Mouse (Mus musculus): ENCODE results near the gene Slc2a1.

The Slc2a1 gene

DNA sequence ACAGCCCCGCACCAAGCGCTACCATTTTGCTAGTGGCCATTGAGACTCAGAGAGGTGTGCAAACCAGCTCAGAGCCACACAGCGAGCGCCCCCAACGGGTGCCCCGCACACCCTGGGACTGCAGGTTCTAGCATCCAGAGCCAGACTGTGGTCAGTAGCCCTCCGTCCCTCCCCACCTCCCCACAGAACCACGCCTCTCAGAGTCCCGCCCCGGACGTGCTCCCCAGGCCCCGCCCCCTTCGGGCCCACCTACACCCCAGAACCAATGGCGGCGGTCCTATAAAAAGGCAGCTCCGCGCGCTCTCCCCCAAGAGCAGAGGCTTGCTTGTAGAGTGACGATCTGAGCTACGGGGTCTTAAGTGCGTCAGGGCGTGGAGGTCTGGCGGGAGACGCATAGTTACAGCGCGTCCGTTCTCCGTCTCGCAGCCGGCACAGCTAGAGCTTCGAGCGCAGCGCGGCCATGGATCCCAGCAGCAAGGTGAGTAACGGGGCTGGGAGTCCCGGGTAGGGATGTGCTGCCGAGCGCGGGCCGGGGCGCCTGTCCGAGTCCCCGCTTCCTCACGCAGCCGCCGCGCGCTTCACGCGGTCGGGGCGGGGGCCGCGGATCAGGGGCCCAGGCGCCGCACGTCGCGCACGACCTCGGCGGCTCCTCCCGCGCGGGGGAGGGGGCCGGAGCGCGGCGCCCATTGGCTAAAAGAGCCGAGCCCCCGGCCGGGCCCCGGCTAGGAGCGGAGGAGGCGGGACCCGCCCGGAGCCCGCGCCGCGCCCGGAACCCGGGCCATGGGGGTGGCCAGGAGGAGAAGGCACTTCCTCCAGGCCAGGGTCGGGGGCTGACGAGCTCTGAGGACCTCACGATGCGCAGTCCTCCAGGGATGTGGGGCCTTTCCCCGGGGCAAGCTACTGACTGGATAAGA lies at the start of gene Slc2a1:
TSS of gene Slc2a1 (plus strand) at position 217 of the 914 bp plus-strand sequence.
- DNase-seq (ENCODE audit: low read depth, low spot score) = peak; percentile 89

DNA sequence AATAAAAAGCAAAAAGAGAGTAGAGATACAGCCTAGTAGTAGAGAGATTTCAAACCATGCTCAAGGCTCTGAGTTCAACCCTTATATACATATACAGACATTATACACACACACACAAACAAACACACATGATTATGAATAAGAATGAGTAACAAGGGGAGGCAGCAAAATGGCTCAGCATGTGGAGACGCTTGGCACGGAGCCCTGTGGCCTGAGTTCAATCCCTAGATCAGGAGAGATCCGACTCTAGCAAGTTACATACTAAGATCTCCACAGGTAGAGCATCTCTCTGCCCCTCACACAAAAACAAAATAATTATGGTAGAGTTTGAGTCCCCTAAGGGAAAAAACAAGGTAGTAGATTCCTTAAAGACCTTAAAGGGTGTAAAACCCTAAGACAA lies 41.7 kb upstream of the Slc2a1 start:
- DNase-seq (ENCODE audit: low read depth, low spot score) = no peak

DNA sequence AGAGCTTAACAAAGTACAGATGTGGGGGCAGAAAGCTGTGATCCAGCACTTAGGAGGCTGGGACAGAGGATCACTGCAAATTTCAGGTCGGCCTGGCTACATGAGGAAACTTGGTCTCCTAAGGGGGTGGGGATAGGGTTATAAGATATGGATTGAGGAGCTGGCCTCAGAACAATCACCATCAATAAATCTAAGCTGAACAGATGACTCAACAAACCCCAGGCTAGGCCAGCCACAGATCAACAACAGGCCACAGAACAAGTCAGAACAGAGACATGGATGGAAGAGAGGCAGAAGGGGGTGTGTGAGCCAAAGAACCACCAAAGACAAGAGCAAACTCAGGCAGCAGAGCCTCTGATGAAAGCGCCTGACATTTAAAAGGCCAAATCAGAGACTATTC lies 41.3 kb upstream of the Slc2a1 start:
- no peak for DNase-seq (ENCODE audit: low read depth, low spot score)

DNA sequence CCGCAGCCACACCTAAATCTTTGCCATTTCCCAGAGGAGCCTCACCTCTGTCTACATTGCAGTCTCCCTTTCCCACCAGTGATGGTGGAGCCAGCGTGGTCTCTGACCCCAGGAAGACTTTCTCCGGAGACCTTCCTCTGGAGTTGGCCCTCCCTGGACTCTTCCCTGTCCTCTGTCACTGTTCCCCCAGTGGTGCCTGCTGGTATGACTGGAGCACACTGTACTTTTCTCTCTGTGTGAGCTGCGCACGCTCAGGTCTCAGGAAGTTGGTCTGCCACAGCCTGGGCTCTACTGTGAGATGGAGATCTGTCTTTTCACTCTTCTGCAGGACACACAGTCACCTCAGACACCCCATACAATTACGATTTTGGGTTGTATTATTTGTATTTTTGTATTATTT lies 39.6 kb upstream of the Slc2a1 start:
- DNase-seq (ENCODE audit: low read depth, low spot score) = no peak

DNA sequence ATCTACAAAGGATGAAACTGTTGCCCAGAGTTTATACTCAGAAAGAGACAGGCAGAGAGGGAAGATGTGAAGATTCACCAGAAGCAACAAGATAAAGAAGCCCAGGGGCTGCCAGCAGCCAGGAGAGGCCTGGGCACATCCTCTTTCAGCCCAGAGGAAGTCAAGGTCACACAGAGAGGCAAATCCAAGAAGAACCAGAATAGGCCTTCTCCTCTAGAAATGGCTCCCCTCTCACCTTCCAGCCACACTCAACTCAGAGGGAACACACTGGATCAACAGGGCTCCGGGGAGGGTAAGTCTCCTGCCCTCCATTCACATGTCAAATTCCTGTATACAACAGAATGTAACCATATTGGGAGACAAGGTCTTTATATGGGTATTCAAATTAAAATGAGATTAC lies 38.3 kb upstream of the Slc2a1 start:
- no peak for DNase-seq (ENCODE audit: low read depth, low spot score)

DNA sequence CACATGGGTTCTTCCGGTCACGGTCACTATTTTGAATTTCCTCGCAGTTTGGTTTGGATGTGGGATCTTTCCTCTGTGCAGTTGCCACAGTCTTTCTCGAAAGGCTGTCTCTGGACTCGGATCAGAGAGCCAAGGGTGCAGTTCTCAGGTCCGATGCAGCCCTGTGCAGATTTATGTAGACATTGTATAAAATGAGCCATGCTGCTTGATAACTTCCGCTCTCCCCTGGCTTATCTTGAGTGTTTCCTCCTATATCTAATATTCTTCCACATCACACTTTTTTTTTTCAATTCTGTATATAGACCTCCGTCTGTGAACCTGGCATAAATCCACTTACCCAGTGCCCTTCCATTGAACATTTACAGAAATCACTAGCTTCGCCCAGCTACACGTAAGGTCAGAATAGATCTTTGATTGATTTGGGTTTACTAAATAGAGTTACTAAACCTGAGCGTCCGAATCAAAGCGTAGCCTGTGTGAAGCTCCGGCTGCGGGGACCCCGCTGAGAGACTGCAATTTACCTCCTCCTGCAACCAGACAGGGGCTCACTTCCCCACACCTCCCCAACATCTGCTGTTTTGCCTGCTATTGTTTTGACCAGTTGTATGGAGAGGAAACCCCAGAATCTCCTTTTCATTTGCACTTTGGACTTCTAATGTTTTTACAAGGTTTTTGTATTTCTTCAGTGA lies 37.4 kb upstream of the Slc2a1 start:
- no peak for DNase-seq (ENCODE audit: low read depth, low spot score)

DNA sequence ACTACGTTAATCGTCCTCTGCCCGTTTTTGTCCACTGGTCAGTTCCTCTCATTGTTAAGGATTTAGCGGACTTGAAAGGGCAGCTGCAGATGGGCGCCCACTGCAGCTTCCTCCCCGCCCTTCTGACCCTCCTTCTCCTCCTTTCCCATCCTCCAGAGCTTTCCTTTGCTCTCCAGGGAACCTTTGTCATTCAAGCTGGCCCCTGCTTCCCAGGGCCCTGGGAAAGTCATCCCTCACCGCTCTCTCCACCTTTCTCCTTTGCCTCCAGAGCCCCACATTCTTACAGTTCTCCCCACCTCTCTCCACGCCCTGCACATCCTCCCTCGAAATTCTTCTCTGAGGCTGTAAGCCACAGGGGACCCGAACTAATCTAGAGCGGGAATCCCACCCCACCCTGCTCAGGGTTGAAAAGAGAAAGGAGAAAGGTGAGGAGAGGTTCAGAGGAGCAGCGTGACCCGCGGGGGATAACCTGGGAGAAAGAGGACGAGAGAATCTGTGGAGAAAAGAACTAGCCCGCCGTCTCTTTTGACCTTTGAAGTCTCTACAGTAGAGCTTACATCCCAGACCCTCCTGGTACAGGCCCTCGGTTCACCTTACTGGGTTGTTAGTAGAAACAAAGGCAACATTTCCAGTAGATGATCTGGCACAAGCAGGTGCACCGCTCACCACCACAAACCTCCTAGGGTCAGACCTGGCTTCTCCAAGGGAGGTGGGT lies 36.7 kb upstream of the Slc2a1 start:
- no peak for DNase-seq (ENCODE audit: low read depth, low spot score)

DNA sequence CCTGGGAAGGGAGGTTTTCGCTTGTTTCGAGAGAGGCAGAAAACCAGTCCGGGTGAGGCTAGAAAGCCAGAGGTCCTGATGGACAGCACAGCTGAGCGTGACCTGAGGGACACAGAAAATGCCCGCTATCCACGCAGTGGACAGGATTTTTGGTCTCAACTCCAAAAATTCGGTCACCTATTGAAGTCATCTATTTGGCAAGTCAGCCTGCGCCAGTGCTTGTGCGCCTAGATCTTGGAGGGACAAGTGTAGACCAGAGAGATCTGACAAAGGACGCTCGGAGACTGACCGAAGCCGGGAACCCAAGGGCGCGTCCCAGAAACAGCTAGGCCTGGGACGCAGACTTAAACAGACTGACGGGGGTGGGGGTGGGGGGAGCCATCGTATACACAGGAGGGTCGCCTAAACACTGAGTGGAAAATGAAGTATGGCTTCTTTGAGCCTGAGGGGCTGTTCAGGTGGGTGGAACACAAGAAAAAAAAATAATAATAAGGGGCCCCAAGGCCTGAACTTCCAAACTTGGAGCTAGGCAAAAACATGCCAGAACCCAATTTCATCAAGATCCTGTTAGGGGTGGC lies 36.1 kb upstream of the Slc2a1 start:
- no peak for DNase-seq (ENCODE audit: low read depth, low spot score)

DNA sequence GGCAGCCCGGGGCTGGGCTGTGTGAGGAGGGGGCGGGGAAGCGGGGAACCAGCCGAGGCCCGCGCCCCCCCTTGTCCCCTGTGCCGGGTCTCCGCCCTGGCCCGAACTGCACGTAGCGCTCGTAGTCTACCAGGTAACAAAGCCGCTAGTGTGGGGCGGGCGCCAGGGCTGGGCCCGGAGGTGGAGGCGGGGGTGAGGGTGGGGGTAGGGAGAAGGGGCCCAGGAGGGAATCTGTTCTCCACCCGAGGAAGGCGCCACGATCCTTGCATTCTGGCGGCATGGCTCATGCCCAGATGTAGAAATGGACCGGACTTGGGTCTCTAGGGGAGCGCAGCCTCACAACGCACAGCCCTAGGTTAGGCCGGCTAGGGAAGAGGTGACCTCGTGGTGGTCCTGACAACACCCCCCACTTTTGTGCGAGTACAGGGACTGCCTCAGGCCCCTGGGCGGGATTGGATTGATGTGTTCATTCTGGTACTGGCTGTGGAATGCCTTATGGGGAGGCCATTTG lies 35.5 kb upstream of the Slc2a1 start:
- DNase-seq (ENCODE audit: low read depth, low spot score) = no peak

DNA sequence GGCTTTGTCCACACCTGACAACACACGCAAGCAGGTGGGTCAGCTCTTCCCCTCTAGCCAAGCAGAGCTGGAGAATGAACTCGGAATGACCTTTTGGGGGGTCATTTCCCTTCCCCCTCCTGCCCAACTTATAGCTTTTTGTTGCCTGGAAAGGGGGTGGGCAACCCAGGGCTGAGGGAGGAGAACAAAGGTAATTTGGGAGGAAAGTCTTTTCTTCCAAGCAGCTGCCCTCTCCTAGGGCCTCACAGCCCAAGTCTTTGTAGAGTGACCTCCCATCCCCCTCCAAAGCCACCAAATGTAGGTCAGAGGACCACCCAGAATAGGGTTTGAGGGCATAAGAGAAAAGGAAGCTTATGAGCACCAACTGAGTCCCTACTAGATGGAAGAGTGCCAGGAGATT lies 34.9 kb upstream of the Slc2a1 start:
- DNase-seq (ENCODE audit: low read depth, low spot score) = no peak

DNA sequence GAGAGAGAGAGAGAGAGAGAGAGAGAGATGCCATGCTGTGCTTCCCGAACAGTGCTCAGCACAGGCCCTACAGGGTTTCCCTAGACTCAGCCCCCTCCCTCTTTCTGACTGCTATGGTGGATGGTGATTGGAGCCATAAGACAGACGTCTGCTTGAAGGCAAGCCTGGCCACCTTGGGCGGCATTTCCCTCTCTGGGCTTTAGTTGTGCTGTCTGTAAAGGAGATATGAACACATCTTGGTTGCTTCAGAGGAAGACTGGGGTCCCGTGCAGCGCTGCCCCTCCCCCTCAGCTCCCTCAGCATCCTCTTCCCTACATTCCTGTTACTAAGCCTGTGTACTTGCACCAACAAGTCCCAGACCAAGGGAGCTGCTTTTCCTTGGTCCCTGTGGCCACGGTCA lies 33.9 kb upstream of the Slc2a1 start:
- DNase-seq (ENCODE audit: low read depth, low spot score) = no peak

DNA sequence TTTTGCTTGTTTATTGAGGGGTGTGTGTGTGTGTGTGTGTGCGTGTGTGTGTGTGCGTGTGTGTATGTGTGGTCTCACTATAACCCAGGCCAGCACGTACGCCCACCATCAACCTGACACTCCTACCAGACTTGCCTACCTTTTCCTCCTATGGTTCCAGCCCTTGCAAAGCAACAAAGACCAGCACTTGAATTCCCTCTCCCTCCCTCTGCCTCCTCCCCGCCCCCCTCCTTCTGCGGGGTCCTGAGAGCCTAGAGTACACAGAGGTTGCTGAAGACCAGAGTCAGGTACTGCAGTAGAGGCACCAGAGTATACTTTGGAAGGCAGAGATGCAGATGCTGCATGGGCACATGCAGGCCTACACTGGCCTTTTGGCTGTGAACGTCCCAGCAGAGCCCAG lies 33.2 kb upstream of the Slc2a1 start:
- DNase-seq (ENCODE audit: low read depth, low spot score) = no peak

DNA sequence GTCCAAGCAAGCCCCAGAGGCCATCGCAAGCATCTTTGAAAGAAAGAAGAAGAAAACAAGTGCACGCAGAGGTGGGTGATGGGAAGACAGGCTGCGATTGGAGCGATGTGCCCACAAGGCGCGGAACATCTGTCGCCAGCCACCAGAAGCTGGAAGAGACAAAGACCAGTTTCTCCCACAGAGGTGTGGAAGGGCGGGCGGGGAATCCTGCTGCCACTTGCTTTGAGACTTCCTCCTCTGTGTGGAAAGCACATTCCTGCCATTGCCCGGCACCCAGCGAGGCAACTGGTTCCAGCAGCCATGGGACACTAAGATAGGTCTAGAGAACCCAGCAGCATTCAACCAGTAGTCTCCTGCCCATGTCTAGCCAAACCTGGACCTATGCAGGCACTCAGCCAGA lies 32.2 kb upstream of the Slc2a1 start:
- no peak for DNase-seq (ENCODE audit: low read depth, low spot score)

DNA sequence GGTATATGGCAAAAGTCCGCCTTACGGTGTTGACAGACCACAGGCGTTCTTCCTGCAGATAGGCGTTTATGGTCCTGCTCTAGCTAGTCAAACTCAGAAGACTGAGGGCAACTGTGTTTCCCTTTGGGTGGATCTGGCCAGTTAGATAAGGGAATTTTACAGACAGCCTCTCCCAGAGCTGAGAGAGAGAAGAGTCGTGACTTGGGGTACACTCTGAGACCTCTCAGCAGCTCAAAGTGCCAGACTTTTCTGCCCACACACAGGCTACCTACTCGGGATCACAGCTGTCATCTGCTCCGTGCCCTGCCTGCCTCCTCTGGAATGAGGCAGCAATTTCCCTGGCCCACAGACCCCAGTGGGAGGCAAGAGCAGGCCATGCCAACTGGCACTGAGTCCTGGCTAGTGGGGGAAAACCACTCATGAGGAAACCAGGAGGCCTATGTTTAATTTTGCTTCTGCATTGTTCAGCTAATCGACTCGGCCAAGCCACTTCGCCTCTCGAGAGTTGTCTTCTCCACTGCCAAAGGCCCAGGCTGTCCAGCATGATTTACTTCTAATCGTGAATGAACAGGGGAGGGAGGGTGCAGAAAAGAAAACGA lies 31.3 kb upstream of the Slc2a1 start:
- DNase-seq (ENCODE audit: low read depth, low spot score) = peak; percentile 15

DNA sequence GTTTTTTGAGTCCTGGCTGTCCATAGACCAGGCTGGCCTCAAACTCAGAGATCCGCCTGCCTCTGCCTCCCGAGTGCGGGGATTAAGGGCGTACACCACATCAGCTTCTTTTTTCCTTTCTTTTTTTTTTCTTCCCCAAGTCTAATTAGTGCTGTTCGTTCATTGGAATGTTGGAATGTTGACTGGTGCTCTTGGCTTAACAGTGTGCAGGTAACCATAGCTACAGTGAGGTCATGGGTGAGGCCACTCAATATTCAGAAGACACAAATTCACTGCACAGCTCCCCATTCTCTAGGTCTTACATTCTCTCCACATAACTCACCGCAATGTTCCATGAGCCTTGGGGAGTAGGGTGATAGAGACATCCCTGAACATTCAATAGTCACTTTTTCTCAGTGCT lies 28.6 kb upstream of the Slc2a1 start:
- no peak for DNase-seq (ENCODE audit: low read depth, low spot score)

DNA sequence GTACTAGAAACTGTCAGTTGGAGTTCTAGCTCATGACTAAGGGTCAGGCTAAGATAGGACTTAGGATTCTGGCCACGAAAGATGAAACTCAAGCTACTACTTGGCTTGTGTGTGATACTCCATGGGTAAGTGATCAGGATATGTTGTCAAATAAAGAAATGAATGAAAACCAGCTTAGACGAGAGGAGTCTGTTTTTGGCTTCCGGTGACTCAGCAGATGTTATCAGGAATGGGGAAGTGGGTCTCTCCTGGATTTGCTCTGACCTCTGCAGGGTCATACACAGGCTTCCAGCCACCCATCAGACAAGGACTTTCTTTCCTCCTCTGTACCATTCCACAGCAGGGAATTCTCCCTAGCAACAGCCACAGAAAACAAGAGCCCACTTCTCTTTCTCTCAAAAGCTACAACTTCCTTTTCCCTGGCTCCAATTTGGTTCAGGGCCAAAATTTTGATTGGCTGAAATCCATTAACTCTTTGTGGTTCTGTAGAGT lies 25.7 kb upstream of the Slc2a1 start:
- no peak for DNase-seq (ENCODE audit: low read depth, low spot score)

DNA sequence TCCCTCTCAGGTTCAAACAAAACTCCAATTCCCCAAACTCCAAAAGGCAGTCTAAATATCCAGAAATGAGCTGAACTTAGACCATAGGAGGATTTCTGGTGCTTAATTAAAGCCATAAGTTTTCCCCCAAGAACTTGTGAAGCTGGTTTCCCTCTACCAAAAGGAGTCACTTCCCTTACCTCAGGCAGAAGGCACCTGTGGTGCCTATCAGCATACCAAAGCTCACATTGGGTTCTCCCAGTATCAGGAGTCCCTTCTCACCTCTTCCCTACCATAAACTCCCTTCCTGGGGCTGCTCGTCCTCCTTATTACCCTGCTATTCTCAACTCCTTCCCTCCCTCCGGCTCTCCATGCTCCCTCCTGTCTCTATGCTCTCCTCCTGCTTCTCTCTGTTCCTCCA lies 20.1 kb upstream of the Slc2a1 start:
- no peak for DNase-seq (ENCODE audit: low read depth, low spot score)

DNA sequence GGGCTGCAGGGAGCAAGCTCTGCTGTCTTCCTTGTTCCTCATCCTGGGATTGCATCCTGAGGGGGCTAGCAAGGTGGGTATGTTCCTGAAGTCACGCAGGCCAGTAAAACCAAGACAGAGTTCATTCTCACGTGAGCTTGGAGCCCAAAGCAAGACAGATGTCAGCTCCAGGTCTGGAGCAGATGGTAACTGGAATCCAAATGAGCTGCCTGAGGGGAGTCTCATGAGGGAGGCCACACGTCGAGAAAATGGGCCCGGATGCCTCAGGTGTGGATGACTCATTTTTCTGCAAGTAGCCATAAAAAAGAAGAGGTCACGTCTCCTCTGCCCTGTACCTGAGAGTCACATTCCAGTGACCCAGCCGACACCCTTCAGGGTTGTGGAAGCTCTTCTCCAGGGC lies 14.6 kb upstream of the Slc2a1 start:
- no peak for DNase-seq (ENCODE audit: low read depth, low spot score)

DNA sequence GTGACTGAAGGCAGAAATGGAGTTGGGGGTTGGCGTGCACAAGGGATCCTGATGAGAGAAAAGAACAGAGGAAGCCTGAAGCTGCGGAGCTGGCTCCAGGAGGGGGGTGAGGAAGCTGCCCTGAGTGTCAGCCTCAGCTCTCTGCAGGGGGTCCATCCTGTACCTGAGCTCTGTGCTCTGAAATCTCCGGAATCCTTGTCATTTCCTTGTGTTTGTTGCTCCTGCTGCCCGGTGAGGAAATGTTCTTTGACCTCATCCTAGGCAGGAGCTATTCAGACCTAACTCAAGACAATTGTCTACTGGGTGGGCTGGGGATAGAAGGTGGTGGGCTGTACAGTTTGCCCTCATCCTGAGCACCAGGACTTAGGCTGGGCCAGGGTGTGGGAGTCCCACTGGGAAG lies 13.5 kb upstream of the Slc2a1 start:
- no peak for DNase-seq (ENCODE audit: low read depth, low spot score)

DNA sequence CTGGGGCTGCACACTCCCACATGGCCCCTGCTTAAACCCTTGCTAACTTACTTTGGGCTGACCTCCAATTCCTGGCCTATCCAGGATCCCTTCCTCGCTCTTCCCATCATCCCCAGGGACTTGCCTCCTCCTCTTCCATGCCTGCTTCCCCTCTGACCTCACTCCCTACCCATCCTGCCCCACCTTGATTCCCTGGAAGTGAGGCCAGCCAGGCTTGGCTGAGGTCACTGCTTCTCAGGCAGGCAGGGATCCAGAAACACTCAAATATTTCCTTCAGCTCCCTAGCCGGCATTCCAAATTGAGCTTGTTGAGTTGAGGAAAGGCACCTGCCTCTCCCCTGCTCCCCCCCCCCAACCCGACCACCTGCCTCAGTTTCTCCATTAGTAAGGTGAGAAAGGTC lies 12.1 kb upstream of the Slc2a1 start:
- DNase-seq (ENCODE audit: low read depth, low spot score) = peak; percentile 30

DNA sequence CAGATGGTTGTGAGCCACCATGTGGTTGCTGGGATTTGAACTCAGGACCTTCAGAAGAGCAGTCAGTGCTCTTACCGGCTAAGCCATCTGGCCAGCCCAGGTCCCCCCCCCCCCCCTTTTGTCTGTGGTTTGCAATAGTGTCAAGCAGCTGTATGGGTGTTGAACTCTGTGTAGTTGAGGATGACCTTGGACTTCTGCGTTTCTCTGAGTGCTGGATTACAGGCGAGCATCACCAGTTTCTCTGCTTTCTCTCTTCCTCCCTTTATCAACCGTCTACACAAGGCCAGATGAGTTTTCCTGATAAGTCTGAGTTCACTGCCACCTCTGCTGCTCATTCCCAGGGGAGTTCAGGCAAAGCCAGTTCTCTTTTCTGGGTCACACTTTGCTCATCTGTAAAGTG lies 11.1 kb upstream of the Slc2a1 start:
- no peak for DNase-seq (ENCODE audit: low read depth, low spot score)

Measured in skeletal muscle tissue, adult 2 months (tissue).